In genomic region chr13:103334392-103334686, GRCm38 (mm10) we compare ENCODE assay signal across 9 mouse cellular contexts. TPM values are rescaled to one million over a fixed set of nuclear protein-coding genes. Genes with fewer than 3 reads are reported as not detected.
DNase-seq lines count a peak whose midpoint lies in the region; ATAC-seq and TF ChIP-seq lines count a peak whose summit lies in the region.
"Had no signal": no experiment of that assay in that cellular context is flagged by ENCODE, and none has a peak within 500 bp of the region (broad histone marks: within the 10 kb centered on the region; RNA-seq: fewer than 3 reads in every experiment).

TSS of gene Mast4 (minus strand) at chr13:103334497.

- no peak for TF ChIP-seq CTCF in lung, postnatal 0 days (IDR thresholded peaks at IDR 0.05)

- DNase-seq in ZHBTc4 (ENCODE audit: low read depth, low spot score) = peak; percentile 93
- DNase-seq in cerebellum, postnatal 14 days = peak; percentile 92 to 96
- DNase-seq in frontal cortex, postnatal 25 days (ENCODE audit: low spot score in 2 of 2) = peak; percentile 70 to 86
- DNase-seq in layer of hippocampus, postnatal 25 days (ENCODE audit: extremely low spot score in 1 of 2, low spot score in 1 of 2) = peak; percentile 82 to 83
- DNase-seq in lung, postnatal 0 days (ENCODE audit: low spot score) = peak; percentile 79
- peak; percentile 61 for DNase-seq in retina, postnatal 7 days (ENCODE audit: low read depth, low spot score)
- DNase-seq in urinary bladder, postnatal 14 days (ENCODE audit: low spot score) = peak; percentile 95

- peaks cover 38% of the 10 kb centered on the region for H3K27me3 ChIP-seq in hindbrain, embryonic 12.5 days
- peaks cover 15% of the 10 kb centered on the region for H3K27me3 ChIP-seq in lung, postnatal 0 days (replicated peaks; ENCODE audit: insufficient read depth, low read length)

- peak within 1 kb of the TSS; percentile 71 for H3K9ac ChIP-seq in hindbrain, embryonic 12.5 days
- peak within 1 kb of the TSS; percentile 27; the same call in 1 of the 2 replicates for H3K9ac ChIP-seq in lung, postnatal 0 days (replicated peaks; ENCODE audit: low read depth)

- ATAC-seq in hindbrain, embryonic 12.5 days (ENCODE audit: low FRiP score) = peak; percentile 94
- peak; percentile 99 for ATAC-seq in lung, postnatal 0 days

- H3K27ac ChIP-seq in hindbrain, embryonic 12.5 days = peak within 1 kb of the TSS; percentile 57
- no peak within 1 kb of the TSS for H3K27ac ChIP-seq in lung, postnatal 0 days (ENCODE audit: low read length)
- H3K27ac ChIP-seq: macrophage had no signal

- H3K4me3 ChIP-seq in hindbrain, embryonic 12.5 days = peak within 1 kb of the TSS; percentile 59
- H3K4me3 ChIP-seq in lung, postnatal 0 days (ENCODE audit: low read depth, low read length) = peak within 1 kb of the TSS; percentile 63

- peaks cover 30% of the 10 kb centered on the region for H3K4me1 ChIP-seq in hindbrain, embryonic 12.5 days
- H3K4me1 ChIP-seq in lung, postnatal 0 days (ENCODE audit: insufficient read depth, low read depth, low read length) = peaks cover 10% of the 10 kb centered on the region; the same call in 1 of the 2 replicates

- WGBS in hindbrain, embryonic 12.5 days = under 1% methylated on average over 44 of the region's 44 CpGs
- WGBS in lung, postnatal 0 days = 0% methylated on average over 43 of the region's 44 CpGs

- peak within 1 kb of the TSS; percentile 95 for H3K4me2 ChIP-seq in hindbrain, embryonic 12.5 days (replicated peaks)
- H3K4me2 ChIP-seq in lung, postnatal 0 days (replicated peaks; ENCODE audit: low read depth, low read length) = peak within 1 kb of the TSS; percentile 99

- TF ChIP-seq EP300 in lung, postnatal 0 days (IDR thresholded peaks at IDR 0.05) = no peak

- H3K9me3 ChIP-seq in hindbrain, embryonic 12.5 days (replicated peaks) = no peaks in the 10 kb centered on the region
- H3K9me3 ChIP-seq in lung, postnatal 0 days (ENCODE audit: low read length) = no peaks in the 10 kb centered on the region

- no peaks in the 10 kb centered on the region for H3K36me3 ChIP-seq in hindbrain, embryonic 12.5 days
- no peaks in the 10 kb centered on the region for H3K36me3 ChIP-seq in lung, postnatal 0 days (ENCODE audit: insufficient read depth, low read length)

RNA-seq across cellular contexts. Expression of gene Mast4, which starts in this region (rescaled TPM):
- 36.2 and 38.2 TPM in 2 replicates for polyA plus RNA-seq in hindbrain, embryonic 12.5 days (2016; fragmentation: Nextera tagmentation; extraction: Ambion mirVana)
- 10 to 100 TPM; 50.5 to 54.6 TPM for total RNA-seq in layer of hippocampus, postnatal 25 days (2021)
- polyA plus RNA-seq in lung, postnatal 0 days (2015; fragmentation: Nextera tagmentation; extraction: Ambion mirVana) = 15.5 and 17.8 TPM in 2 replicates
